Mouse (Mus musculus) frontal cortex, postnatal 25 days (tissue): ENCODE measurements around the gene Spon1.

ENCODE experiments used
- DNase-seq, 2 experiments: peaks; one replicate each; pipeline ENCODE4 v3.0.0; 2022; ENCODE audit warnings: low spot score in 2 of 2

Spon1 gene

GRCm38 (mm10) chr7:113841521-113841920 lies 75.7 kb downstream of the Spon1 start:
- no peak for DNase-seq

GRCm38 (mm10) chr7:113843150-113843549 lies 77.4 kb downstream of the Spon1 start:
- DNase-seq = no peak

GRCm38 (mm10) chr7:113845191-113845590 lies 79.4 kb downstream of the Spon1 start:
- DNase-seq = no peak

- DNase-seq = no peak
These were observed 80.8 kb downstream of the Spon1 start for GRCm38 (mm10) chr7:113846553-113846952.

GRCm38 (mm10) chr7:113847041-113847819 lies 81.4 kb downstream of the Spon1 start:
- no peak for DNase-seq

- DNase-seq = no peak
These were observed 84.6 kb downstream of the Spon1 start for GRCm38 (mm10) chr7:113850389-113850788.

- no peak for DNase-seq
These were observed 89.6 kb downstream of the Spon1 start for GRCm38 (mm10) chr7:113855396-113855795.

- no peak for DNase-seq
These were observed 90.3 kb downstream of the Spon1 start for GRCm38 (mm10) chr7:113856067-113856466.

GRCm38 (mm10) chr7:113859480-113859881 lies 93.7 kb downstream of the Spon1 start:
- no peak for DNase-seq

GRCm38 (mm10) chr7:113861964-113862363 lies 96.2 kb downstream of the Spon1 start:
- DNase-seq = no peak

GRCm38 (mm10) chr7:113872846-113873245 lies 107.0 kb downstream of the Spon1 start:
- DNase-seq = no peak

GRCm38 (mm10) chr7:113877451-113877850 lies 111.7 kb downstream of the Spon1 start:
- no peak for DNase-seq

GRCm38 (mm10) chr7:113877926-113878325 lies 112.1 kb downstream of the Spon1 start:
- DNase-seq = no peak

GRCm38 (mm10) chr7:113879085-113879501 lies 113.3 kb downstream of the Spon1 start:
- no peak for DNase-seq

GRCm38 (mm10) chr7:113880021-113880420 lies 114.2 kb downstream of the Spon1 start:
- no peak for DNase-seq

GRCm38 (mm10) chr7:113890782-113891181 lies 125.0 kb downstream of the Spon1 start:
- DNase-seq = no peak

GRCm38 (mm10) chr7:113891491-113891890 lies 125.7 kb downstream of the Spon1 start:
- DNase-seq = no peak

GRCm38 (mm10) chr7:113893944-113894662 lies 128.3 kb downstream of the Spon1 start:
- DNase-seq = no peak

GRCm38 (mm10) chr7:113895266-113895665 lies 129.5 kb downstream of the Spon1 start:
- DNase-seq = no peak

- no peak for DNase-seq
These were observed 132.6 kb downstream of the Spon1 start for GRCm38 (mm10) chr7:113898388-113898787.

GRCm38 (mm10) chr7:113901511-113901910 lies 135.7 kb downstream of the Spon1 start:
- DNase-seq = no peak

- DNase-seq = no peak
These were observed 136.2 kb downstream of the Spon1 start for GRCm38 (mm10) chr7:113901941-113902515.
